Mouse (Mus musculus) liver, postnatal 0 days (tissue): ENCODE measurements around the gene Tbc1d22a.

Experiments used
- CTCF ChIP-seq: sonication (generic); IDR thresholded peaks from 2 replicates; pipeline ENCODE4 v1.5.1; 2016; ENCODE audit warnings: antibody characterized with exemption, low read depth
- EP300 ChIP-seq: IDR thresholded peaks from 2 replicates; pipeline ENCODE4 v1.6.1; 2016; ENCODE audit warnings: antibody characterized with exemption, low read depth, mild to moderate bottlenecking

DNA sequence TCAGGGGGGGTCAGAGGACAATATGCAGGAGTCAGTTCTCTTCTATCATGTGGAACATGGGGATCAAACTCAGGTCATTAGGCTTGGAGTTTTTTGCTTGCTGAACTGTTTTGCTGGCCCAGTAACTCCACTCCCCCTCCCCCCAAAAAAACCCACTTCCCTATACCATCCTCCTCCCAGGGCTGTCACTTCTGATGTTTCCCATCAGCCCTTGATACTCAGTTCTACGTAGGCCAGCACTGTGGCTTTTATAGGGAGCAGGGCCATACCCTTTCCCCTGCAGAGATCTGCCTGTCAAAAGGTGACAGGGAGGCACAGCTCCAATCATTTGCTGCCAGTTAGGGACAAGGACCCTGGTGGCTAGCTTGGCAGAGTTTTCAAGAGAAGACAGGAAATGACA, 22.8 kb upstream of the Tbc1d22a start:
- TF ChIP-seq EP300: no peak
- no peak for TF ChIP-seq CTCF
